Mouse (Mus musculus) forebrain, embryonic 16.5 days (tissue): ENCODE measurements at regions not wholly inside any gene's neighbourhood (a gene's known extent, or its start where the extent isn't known, plus 50 kb on each side); places are given as distances from the start of the nearest gene placed in this dataset.

Experiments
- ATAC-seq: fragments of 200-750 bp; cut with Nextera tagmentation; 2 replicates; pipeline ENCODE4 v1.8.0; 2017; ENCODE audit warnings: mild to moderate bottlenecking, moderate library complexity
- H3K27ac ChIP-seq: fragments of 300-500 bp; sonication (generic); 2 replicates; pipeline ENCODE4 v1.5.1; 2014; ENCODE audit warnings: low read length, control low read depth
- H3K27me3 ChIP-seq: fragments of 300-500 bp; sonication (generic); replicated peaks from 2 replicates; pipeline ENCODE4 v1.6.1; 2014; ENCODE audit warnings: low read length; ENCODE audit not compliant: control insufficient read depth, insufficient read depth
- H3K36me3 ChIP-seq: fragments of 300-500 bp; sonication (generic); 2 replicates; pipeline ENCODE4 v1.6.1; 2014; ENCODE audit not compliant: control insufficient read depth, insufficient read depth
- H3K4me1 ChIP-seq: fragments of 300-500 bp; sonication (generic); replicated peaks from 2 replicates; pipeline ENCODE4 v1.6.1; 2014; ENCODE audit warnings: low read length; ENCODE audit not compliant: control insufficient read depth, insufficient read depth
- H3K4me2 ChIP-seq: fragments of 300-500 bp; sonication (generic); 2 replicates; pipeline ENCODE4 v1.6.1; 2014; ENCODE audit warnings: mild to moderate bottlenecking, low read length, control low read depth
- H3K4me3 ChIP-seq: fragments of 300-500 bp; sonication (generic); replicated peaks from 2 replicates; pipeline ENCODE4 v1.5.1; 2014; ENCODE audit warnings: mild to moderate bottlenecking, low read length, control low read depth
- H3K9ac ChIP-seq: fragments of 300-500 bp; sonication (generic); replicated peaks from 2 replicates; pipeline ENCODE4 v1.6.1; 2014; ENCODE audit warnings: low read depth, low read length, control low read depth
- H3K9me3 ChIP-seq: fragments of 300-500 bp; sonication (generic); 2 replicates; pipeline ENCODE4 v1.6.1; 2016; ENCODE audit warnings: low read length; ENCODE audit not compliant: control insufficient read depth
- WGBS: fragments of 180-500 bp; shearing (Covaris S2); extraction: QIAGEN DNeasy Blood & Tissue Kit; methylation state at CpG from one replicate; pipeline ENCODE4 v1.1.7; 2014; 5-methylcytosine and 5-hydroxymethylcytosine counted together

DNA sequence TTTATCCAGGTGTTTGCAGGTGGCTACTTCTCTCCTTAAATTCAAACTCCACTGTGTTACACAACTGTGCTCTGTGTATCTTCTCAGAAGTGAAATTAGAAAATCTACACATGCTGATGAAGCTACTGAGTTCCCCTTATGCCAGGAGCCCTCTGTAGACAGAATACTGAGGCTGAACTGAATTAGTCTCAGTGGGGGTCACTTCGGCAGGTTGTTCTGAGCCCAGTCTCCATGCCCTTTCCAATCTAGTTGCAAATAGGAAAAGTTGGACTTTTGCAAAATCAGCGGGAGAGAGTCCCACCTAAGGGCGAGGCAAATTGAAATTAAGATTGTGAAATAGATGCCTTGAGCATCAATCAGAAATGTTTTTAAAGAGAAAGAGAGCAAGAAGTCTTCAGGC is 833.1 kb upstream of the 4930412O13Rik start:
- no peak for ATAC-seq
- Histone ChIP-seq H3K27me3 (no peaks in the 10 kb centered on the region), H3K4me1 (no peaks in the 10 kb centered on the region), H3K36me3 (no peaks in the 10 kb centered on the region), H3K4me3 (no peak overlapping the region), H3K9ac (no peak overlapping the region), H3K9me3 (no peaks in the 10 kb centered on the region), H3K4me2 (no peak overlapping the region), H3K27ac (no peak overlapping the region)
- 83% methylated on average over 3 of the region's 3 CpGs for WGBS

DNA sequence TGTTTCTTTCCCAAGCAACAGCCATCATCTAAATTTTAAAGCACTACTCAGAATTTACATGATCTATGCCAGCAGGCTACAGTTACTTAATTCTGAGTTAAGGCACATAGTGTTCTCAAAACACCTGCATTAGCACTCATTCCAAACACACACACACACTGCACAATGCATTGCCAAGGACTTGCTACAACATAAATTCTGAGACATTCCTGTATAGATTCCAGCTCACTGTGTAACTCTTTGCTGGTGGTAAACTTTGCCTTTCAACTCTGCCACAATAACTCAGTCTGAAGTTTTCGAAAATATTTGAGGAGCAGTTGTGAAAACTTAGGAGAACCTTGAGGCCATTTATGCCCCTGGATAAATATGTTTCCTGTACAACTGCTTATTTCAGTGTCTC is 807.2 kb upstream of the 4930412O13Rik start:
- H3K9me3 ChIP-seq, result no peaks in the 10 kb centered on the region
- no peak overlapping the region for H3K27ac ChIP-seq
- no peaks in the 10 kb centered on the region for H3K27me3 ChIP-seq
- 90% methylated on average over 1 of the region's 1 CpGs for WGBS
- no peak for ATAC-seq
- H3K4me3 ChIP-seq, result no peak overlapping the region
- H3K9ac ChIP-seq, result no peak overlapping the region
- H3K4me2 ChIP-seq, result no peak overlapping the region
- H3K36me3 ChIP-seq, result no peaks in the 10 kb centered on the region
- H3K4me1 ChIP-seq, result 0 out of 2 replicates have a peak, but pooled peaks cover 2% of the 10 kb centered on the region

GRCm38 (mm10) chr2:9078158-9078557 is 802.9 kb upstream of the 4930412O13Rik start:
- H3K9ac ChIP-seq, result no peak overlapping the region
- WGBS, result 81% methylated on average over 4 of the region's 4 CpGs
- ATAC-seq, result no peak
- H3K4me3 ChIP-seq, result no peak overlapping the region
- no peaks in the 10 kb centered on the region for H3K9me3 ChIP-seq
- 0 out of 2 replicates have a peak, but pooled peaks cover 2% of the 10 kb centered on the region for H3K4me1 ChIP-seq
- H3K4me2 ChIP-seq, result no peak overlapping the region
- H3K27me3 ChIP-seq, result no peaks in the 10 kb centered on the region
- H3K36me3 ChIP-seq, result no peaks in the 10 kb centered on the region
- H3K27ac ChIP-seq, result no peak overlapping the region

DNA sequence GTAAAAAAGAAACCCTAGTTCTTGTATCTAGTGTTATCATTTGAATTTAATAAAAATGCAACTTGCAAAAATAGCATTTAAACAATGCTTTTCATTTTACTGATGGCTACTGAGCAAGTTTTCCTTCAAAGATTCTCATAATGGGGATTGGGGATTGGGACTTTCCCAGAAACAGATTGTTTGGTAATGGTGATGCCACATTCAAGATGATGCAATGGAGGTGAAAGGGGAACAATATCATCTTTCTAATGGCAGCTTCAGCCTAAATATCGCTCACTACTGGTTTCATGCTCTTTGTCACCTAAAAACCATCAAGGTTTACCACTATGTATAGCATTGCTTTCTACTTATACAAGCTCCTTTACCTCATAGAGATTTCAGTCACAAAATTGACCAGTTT is 799.3 kb upstream of the 4930412O13Rik start:
- Histone ChIP-seq H3K27me3 (no peaks in the 10 kb centered on the region), H3K4me2 (no peak overlapping the region), H3K27ac (no peak overlapping the region), H3K9ac (no peak overlapping the region), H3K36me3 (no peaks in the 10 kb centered on the region), H3K4me3 (no peak overlapping the region), H3K4me1 (0 out of 2 replicates have a peak, but pooled peaks cover 2% of the 10 kb centered on the region), H3K9me3 (no peaks in the 10 kb centered on the region)
- WGBS, result 89% methylated on average over 1 of the region's 1 CpGs
- ATAC-seq, result no peak

GRCm38 (mm10) chr2:9095317-9095716 is 785.7 kb upstream of the 4930412O13Rik start:
- Histone ChIP-seq H3K9ac (no peak overlapping the region), H3K4me3 (no peak overlapping the region), H3K36me3 (no peaks in the 10 kb centered on the region), H3K4me1 (no peaks in the 10 kb centered on the region), H3K9me3 (no peaks in the 10 kb centered on the region), H3K27me3 (no peaks in the 10 kb centered on the region), H3K27ac (no peak overlapping the region), H3K4me2 (no peak overlapping the region)
- no peak for ATAC-seq
- WGBS, result 81% methylated on average over 4 of the region's 4 CpGs

DNA sequence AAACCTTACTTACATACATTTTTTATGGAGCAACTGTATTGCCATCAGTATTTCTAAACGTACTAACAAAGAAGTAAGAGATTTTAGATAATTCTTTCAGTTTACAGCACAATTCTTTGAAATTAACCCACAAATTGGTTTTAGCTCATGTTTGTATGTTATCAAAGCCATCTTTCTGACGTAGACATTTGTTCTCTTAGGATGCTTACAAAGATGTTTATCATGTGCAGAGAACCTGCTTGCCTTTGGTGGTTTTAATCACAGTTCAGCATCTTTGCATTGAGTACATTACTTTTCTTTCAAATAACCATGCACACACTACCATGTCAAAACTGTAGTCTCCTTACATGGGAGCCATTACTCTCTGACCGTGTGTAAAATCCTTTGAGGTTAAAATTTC is 764.4 kb upstream of the 4930412O13Rik start:
- H3K4me3 ChIP-seq, result no peak overlapping the region
- H3K27me3 ChIP-seq, result no peaks in the 10 kb centered on the region
- H3K9ac ChIP-seq, result no peak overlapping the region
- 86% methylated on average over 3 of the region's 3 CpGs for WGBS
- no peaks in the 10 kb centered on the region for H3K9me3 ChIP-seq
- H3K4me1 ChIP-seq, result no peaks in the 10 kb centered on the region
- H3K4me2 ChIP-seq, result no peak overlapping the region
- H3K36me3 ChIP-seq, result no peaks in the 10 kb centered on the region
- ATAC-seq, result no peak
- H3K27ac ChIP-seq, result no peak overlapping the region

DNA sequence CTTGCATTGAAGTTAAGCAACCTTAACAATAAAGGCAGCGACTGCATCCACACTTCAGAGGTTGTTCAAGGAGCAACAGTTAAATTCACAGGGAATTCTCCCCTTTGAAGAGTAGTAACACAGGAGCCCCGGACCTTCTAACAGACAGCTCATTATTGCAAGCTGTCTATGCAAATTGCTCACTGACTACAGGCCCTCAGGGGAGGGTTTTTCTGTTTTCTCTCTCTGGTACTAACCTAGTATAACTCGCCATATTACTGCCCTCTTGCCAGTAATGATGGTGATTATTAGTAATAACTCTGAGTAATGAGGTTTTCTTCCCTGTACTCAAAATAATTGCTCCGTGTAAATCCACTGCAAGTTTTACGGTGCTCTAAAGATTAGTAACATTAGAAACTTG is 763.5 kb upstream of the 4930412O13Rik start:
- no peak for ATAC-seq
- Histone ChIP-seq H3K4me1 (no peaks in the 10 kb centered on the region), H3K36me3 (no peaks in the 10 kb centered on the region), H3K9ac (no peak overlapping the region), H3K4me2 (no peak overlapping the region), H3K4me3 (no peak overlapping the region), H3K27ac (no peak overlapping the region), H3K9me3 (no peaks in the 10 kb centered on the region), H3K27me3 (no peaks in the 10 kb centered on the region)
- 40% methylated on average over 5 of the region's 5 CpGs for WGBS

DNA sequence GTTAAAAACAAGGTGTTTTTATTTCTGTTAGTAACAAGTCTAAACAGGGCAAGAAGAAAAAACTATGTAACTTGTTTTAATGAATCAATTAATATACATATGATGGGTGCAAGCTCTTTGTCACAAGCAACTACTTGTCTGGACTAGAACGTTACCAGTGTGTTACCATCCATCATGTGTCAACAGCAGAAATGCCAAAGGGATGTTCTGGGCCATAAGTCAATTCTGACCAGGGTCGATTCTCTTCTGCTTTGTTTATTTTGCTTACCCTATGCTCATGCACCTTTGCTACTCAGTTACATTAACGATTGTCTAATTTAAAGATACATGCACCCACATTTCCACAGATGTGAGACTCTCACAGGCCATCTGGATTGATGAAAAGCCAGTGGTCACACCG is 744.1 kb upstream of the 4930412O13Rik start:
- no peaks in the 10 kb centered on the region for H3K36me3 ChIP-seq
- H3K4me2 ChIP-seq, result no peak overlapping the region
- H3K27ac ChIP-seq, result no peak overlapping the region
- no peaks in the 10 kb centered on the region for H3K9me3 ChIP-seq
- no peak overlapping the region for H3K4me3 ChIP-seq
- no peak overlapping the region for H3K9ac ChIP-seq
- no peaks in the 10 kb centered on the region for H3K4me1 ChIP-seq
- H3K27me3 ChIP-seq, result no peaks in the 10 kb centered on the region
- no peak for ATAC-seq
- 65% methylated on average over 4 of the region's 4 CpGs for WGBS

- H3K9me3 ChIP-seq, result no peaks in the 10 kb centered on the region
- H3K4me3 ChIP-seq, result no peak overlapping the region
- 95% methylated on average over 1 of the region's 1 CpGs for WGBS
- no peaks in the 10 kb centered on the region for H3K36me3 ChIP-seq
- H3K27me3 ChIP-seq, result no peaks in the 10 kb centered on the region
- H3K27ac ChIP-seq, result no peak overlapping the region
- no peak overlapping the region for H3K9ac ChIP-seq
- no peak overlapping the region for H3K4me2 ChIP-seq
- no peak for ATAC-seq
- H3K4me1 ChIP-seq, result no peaks in the 10 kb centered on the region
Measured at GRCm38 (mm10) chr2:9141411-9141810, 739.6 kb upstream of the 4930412O13Rik start.

DNA sequence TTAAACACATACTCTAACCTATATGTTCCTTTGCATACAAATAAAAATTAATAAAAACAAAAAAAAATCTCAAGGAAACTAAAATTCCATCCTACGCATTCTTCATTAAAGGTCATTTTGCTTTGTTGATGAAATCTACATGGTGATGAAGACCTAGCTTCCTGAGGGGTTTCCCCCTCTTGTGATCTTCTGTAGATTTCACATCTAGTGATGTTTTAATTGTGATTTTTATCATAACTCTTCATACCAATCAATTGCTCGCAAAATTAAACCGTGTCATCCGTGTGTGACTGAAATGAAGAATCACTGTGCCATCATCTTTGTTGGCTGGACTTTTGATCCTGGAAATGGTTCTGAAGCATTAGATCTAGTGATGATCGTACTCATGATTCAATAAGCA is 725.4 kb upstream of the 4930412O13Rik start:
- Histone ChIP-seq H3K27me3 (no peaks in the 10 kb centered on the region), H3K27ac (no peak overlapping the region), H3K4me2 (no peak overlapping the region), H3K9me3 (no peaks in the 10 kb centered on the region), H3K36me3 (no peaks in the 10 kb centered on the region), H3K9ac (no peak overlapping the region), H3K4me3 (no peak overlapping the region), H3K4me1 (no peaks in the 10 kb centered on the region)
- ATAC-seq, result no peak
- 97% methylated on average over 5 of the region's 5 CpGs for WGBS
